Mouse (Mus musculus) small intestine, adult 2 months (tissue): ENCODE data around the gene Abcb11. TPM values are rescaled to one million over a fixed set of nuclear protein-coding genes. Genes with fewer than 3 reads are reported as not detected.

ENCODE experiments used
- H3K27ac ChIP-seq: fragments of 200-500 bp; 2 replicates; pipeline ENCODE4 v1.5.1; 2012; ENCODE audit warnings: low read depth, low read length, control low read depth, inconsistent platforms; ENCODE audit not compliant: insufficient read depth
- H3K27me3 ChIP-seq: fragments of 200-500 bp; 2 replicates; pipeline ENCODE4 v1.6.1; 2012; ENCODE audit warnings: mild to moderate bottlenecking, moderate library complexity, low read length, inconsistent platforms; ENCODE audit not compliant: control insufficient read depth, insufficient read depth
- H3K36me3 ChIP-seq: fragments of 200-500 bp; 2 replicates; pipeline ENCODE4 v1.6.1; 2012; ENCODE audit warnings: mild to moderate bottlenecking, low read length, control low read depth, inconsistent platforms; ENCODE audit not compliant: control insufficient read depth, insufficient read depth
- H3K4me1 ChIP-seq: fragments of 200-500 bp; 2 replicates; pipeline ENCODE4 v1.6.1; 2012; ENCODE audit warnings: low read length, inconsistent platforms, mixed read lengths; ENCODE audit not compliant: control insufficient read depth, insufficient read depth, insufficient read length
- H3K4me3 ChIP-seq: fragments of 200-500 bp; 2 replicates; pipeline ENCODE4 v1.5.1; 2012; ENCODE audit warnings: low read depth, mild to moderate bottlenecking, control low read depth, inconsistent platforms, low read length, moderate library complexity
- CTCF ChIP-seq: fragments of 200-500 bp; IDR thresholded peaks from 2 replicates; pipeline ENCODE4 v1.5.1; 2012; ENCODE audit warnings: low read depth, mild to moderate bottlenecking, control low read depth, inconsistent platforms, low read length, moderate library complexity, mixed read lengths; ENCODE audit not compliant: insufficient replicate concordance, insufficient read length; ENCODE audit errors: extremely low read depth
- POLR2A ChIP-seq: fragments of 200-500 bp; IDR thresholded peaks from 2 replicates; pipeline ENCODE4 v1.6.1; 2012; ENCODE audit warnings: low read depth, mild to moderate bottlenecking, control low read depth, inconsistent platforms, low read length, moderate library complexity
- WGBS: fragments of 180-500 bp; shearing (Covaris S2); methylation state at CpG from one replicate; pipeline ENCODE4 v1.1.7; 2018; 5-methylcytosine and 5-hydroxymethylcytosine counted together
- polyA plus RNA-seq: library from polyadenylated mRNA; depleted of rRNA; stranded (reverse); fragments of >200 nt; gene quantifications from 2 replicates; pipeline ENCODE4 v1.2.3, GENCODE M21; 2012

Gene Abcb11
- polyA plus RNA-seq, 1 experiment = not detected

- WGBS = 77% methylated on average over 7 of the region's 7 CpGs
- Histone ChIP-seq H3K36me3 (no peaks in the 10 kb centered on the region), H3K4me3 (no peak within 1 kb of the TSS), H3K27ac (no peak within 1 kb of the TSS), H3K27me3 (no peaks in the 10 kb centered on the region), H3K4me1 (peaks cover 2% of the 10 kb centered on the region; the same call in 1 of the 2 replicates)
- TF ChIP-seq CTCF (no peak), POLR2A (no peak)
Observed at GRCm38 (mm10) chr2:69210773-69211172, 131.6 kb downstream of the Abcb11 start, which contains the start of gene G6pc2. G6pc2 (plus strand) TSS chr2:69211073.

- Histone ChIP-seq H3K27me3 (no peaks in the 10 kb centered on the region), H3K4me3 (no peak overlapping the region), H3K4me1 (peaks cover 4% of the 10 kb centered on the region; the same call in 1 of the 2 replicates), H3K36me3 (no peaks in the 10 kb centered on the region), H3K27ac (no peak overlapping the region)
- 84% methylated on average over 3 of the region's 3 CpGs for WGBS
- TF ChIP-seq POLR2A = no peak
- no peak for TF ChIP-seq CTCF
Observed at GRCm38 (mm10) chr2:69209684-69210083, 132.7 kb downstream of the Abcb11 start.

GRCm38 (mm10) chr2:69206523-69206922, 135.9 kb downstream of the Abcb11 start:
- H3K4me1 ChIP-seq = peaks cover 4% of the 10 kb centered on the region; the same call in 1 of the 2 replicates
- no peak overlapping the region for H3K4me3 ChIP-seq
- no peaks in the 10 kb centered on the region for H3K36me3 ChIP-seq
- H3K27ac ChIP-seq = no peak overlapping the region
- no peaks in the 10 kb centered on the region for H3K27me3 ChIP-seq
- 18% methylated on average over 7 of the region's 7 CpGs for WGBS
- TF ChIP-seq POLR2A = no peak
- TF ChIP-seq CTCF = no peak

GRCm38 (mm10) chr2:69205791-69206351, 136.5 kb downstream of the Abcb11 start, which contains the start of gene Spc25:
Spc25 (minus strand) TSS chr2:69206194.
- Histone ChIP-seq H3K4me3 (peak within 1 kb of the TSS; percentile 90), H3K4me1 (peaks cover 4% of the 10 kb centered on the region; the same call in 1 of the 2 replicates), H3K27me3 (no peaks in the 10 kb centered on the region), H3K27ac (no peak within 1 kb of the TSS), H3K36me3 (peaks cover 4% of the 10 kb centered on the region)
- WGBS = under 1% methylated on average over 46 of the region's 46 CpGs
- TF ChIP-seq POLR2A (0 out of 2 replicates have a peak, but pooled peaks have one; percentile 39), CTCF (no peak)

GRCm38 (mm10) chr2:69205185-69205584, 137.2 kb downstream of the Abcb11 start:
- Histone ChIP-seq H3K4me3 (peak overlapping the region; percentile 90), H3K4me1 (peaks cover 4% of the 10 kb centered on the region; the same call in 1 of the 2 replicates), H3K36me3 (peaks cover 4% of the 10 kb centered on the region), H3K27ac (no peak overlapping the region), H3K27me3 (no peaks in the 10 kb centered on the region)
- 5% methylated on average over 6 of the region's 6 CpGs for WGBS
- TF ChIP-seq CTCF (no peak), POLR2A (no peak)

GRCm38 (mm10) chr2:69193555-69193954, 148.9 kb downstream of the Abcb11 start:
- Histone ChIP-seq H3K36me3 (peaks cover 19% of the 10 kb centered on the region), H3K27ac (no peak overlapping the region), H3K27me3 (no peaks in the 10 kb centered on the region), H3K4me3 (no peak overlapping the region), H3K4me1 (no peaks in the 10 kb centered on the region)
- no peak for TF ChIP-seq POLR2A
- no peak for TF ChIP-seq CTCF
- WGBS = 69% methylated on average over 5 of the region's 5 CpGs

- WGBS = 74% methylated on average over 5 of the region's 5 CpGs
- H3K36me3 ChIP-seq = peaks cover 19% of the 10 kb centered on the region
- H3K27me3 ChIP-seq = no peaks in the 10 kb centered on the region
- H3K4me1 ChIP-seq = no peaks in the 10 kb centered on the region
- H3K27ac ChIP-seq = no peak overlapping the region
- no peak for TF ChIP-seq CTCF
- no peak for TF ChIP-seq POLR2A
- no peak overlapping the region for H3K4me3 ChIP-seq
Observed at GRCm38 (mm10) chr2:69191059-69191458, 151.4 kb downstream of the Abcb11 start.
